Comparison of ENCODE assay signal across 8 mouse cellular contexts in the genomic region with DNA sequence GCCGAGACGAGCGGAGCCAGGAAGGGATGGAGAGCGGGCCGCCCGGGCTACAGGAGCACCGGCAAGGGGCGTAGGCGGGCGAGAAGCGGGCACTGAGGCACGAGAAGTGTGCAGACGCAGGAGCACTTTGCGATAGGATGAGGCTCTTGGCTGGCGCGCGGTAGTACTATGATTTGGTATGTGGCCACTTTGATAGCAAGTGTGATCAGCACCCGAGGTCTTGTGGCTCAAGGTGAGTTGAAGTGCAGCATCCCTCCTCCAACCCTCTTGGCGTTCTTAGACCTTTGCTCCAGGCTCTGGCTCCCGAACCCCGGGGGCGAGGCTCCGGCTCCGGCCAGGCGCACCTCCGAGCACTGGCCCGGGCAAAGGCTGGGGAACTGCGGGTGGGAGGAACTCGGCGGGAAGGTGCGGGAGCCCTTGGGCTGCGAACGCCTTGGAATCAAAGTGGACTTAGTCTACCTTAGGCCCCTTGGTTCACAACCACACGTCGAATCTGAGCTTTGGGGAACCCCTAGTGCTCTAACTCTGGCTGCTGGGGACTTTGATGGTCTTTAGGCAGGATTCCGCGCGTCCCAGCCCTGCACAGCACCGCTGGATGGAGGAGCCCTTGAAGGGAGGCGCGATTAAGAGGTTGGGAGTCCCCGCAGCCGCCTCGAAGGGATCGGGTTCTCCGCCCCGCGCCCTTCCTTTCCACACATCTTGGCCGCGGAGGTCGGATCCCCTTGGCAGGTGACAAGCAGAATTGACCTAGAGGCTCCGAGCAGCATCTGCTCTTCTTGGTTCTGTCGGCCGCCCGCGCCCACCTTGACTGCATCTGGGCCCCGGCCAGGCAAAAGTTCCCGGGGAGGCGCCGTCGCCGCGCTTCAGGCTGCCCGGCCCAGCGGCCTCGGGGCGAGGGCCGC. TPM values are rescaled to one million over a fixed set of nuclear protein-coding genes. Genes with fewer than 3 reads are reported as not detected.
A peak's percentile ranks its signal among the peaks of the same experiment; 100 is the strongest.
DNase-seq lines count a peak whose midpoint lies in the region; ATAC-seq and TF ChIP-seq lines count a peak whose summit lies in the region.

No protein-coding gene starts in this region.

- DNase-seq in lung, embryonic 14.5 days = peak; percentile 15
- DNase-seq in lung, postnatal 14 days = no peak
- peak; percentile 49 for DNase-seq in brain, embryonic 14.5 days (ENCODE audit: low read depth)
- DNase-seq in forelimb bud, embryonic 11.5 days (ENCODE audit: low read depth, low spot score) = peak; percentile 28
- no peak for DNase-seq in frontal cortex, postnatal 10 days (ENCODE audit: low spot score in 2 of 2)
- no peak for DNase-seq in right cerebral cortex, postnatal 14 days

- ATAC-seq in lung, embryonic 14.5 days (ENCODE audit: insufficient read depth) = peak; percentile 20; the same call in 1 of the 2 replicates
- peak; percentile 7; the same call in 1 of the 2 replicates for ATAC-seq in limb, embryonic 13.5 days (ENCODE audit: low FRiP score, low read depth)
- ATAC-seq in stomach, embryonic 15.5 days (ENCODE audit: insufficient read depth, low FRiP score, low read depth) = no peak

- peak overlapping the region; percentile 79 for H3K4me2 ChIP-seq in lung, embryonic 14.5 days
- peak overlapping the region; percentile 93 for H3K4me2 ChIP-seq in limb, embryonic 13.5 days (replicated peaks)
- peak overlapping the region; percentile 94 for H3K4me2 ChIP-seq in stomach, embryonic 15.5 days

- no peak for TF ChIP-seq POLR2A in brain, embryonic 14.5 days (IDR thresholded peaks at IDR 0.05; ENCODE audit: borderline replicate concordance, extremely low read depth, insufficient read depth, insufficient read length, poor library complexity, severe bottlenecking)

- H3K9me3 ChIP-seq in lung, embryonic 14.5 days (ENCODE audit: low read depth, low read length) = no peaks in the 10 kb centered on the region
- no peaks in the 10 kb centered on the region for H3K9me3 ChIP-seq in limb, embryonic 13.5 days
- no peaks in the 10 kb centered on the region for H3K9me3 ChIP-seq in stomach, embryonic 15.5 days

- H3K27me3 ChIP-seq in lung, embryonic 14.5 days (ENCODE audit: insufficient read depth, low read length) = peaks cover 27% of the 10 kb centered on the region
- peaks cover 70% of the 10 kb centered on the region for H3K27me3 ChIP-seq in limb, embryonic 13.5 days
- H3K27me3 ChIP-seq in stomach, embryonic 15.5 days (replicated peaks) = peaks cover 32% of the 10 kb centered on the region

- no peak for TF ChIP-seq CTCF in lung, embryonic 14.5 days (IDR thresholded peaks at IDR 0.05; ENCODE audit: low read depth)
- TF ChIP-seq CTCF in brain, embryonic 14.5 days (IDR thresholded peaks at IDR 0.05; ENCODE audit: borderline replicate concordance, extremely low read depth, insufficient read depth, insufficient read length) = no peak

- peak overlapping the region; percentile 59 for H3K4me3 ChIP-seq in lung, embryonic 14.5 days (ENCODE audit: low read depth, low read length)
- H3K4me3 ChIP-seq in limb, embryonic 13.5 days = peak overlapping the region; percentile 70
- H3K4me3 ChIP-seq in stomach, embryonic 15.5 days (replicated peaks) = peak overlapping the region; percentile 75

- H3K27ac ChIP-seq in lung, embryonic 14.5 days (ENCODE audit: low read depth) = no peak overlapping the region
- H3K27ac ChIP-seq in limb, embryonic 13.5 days = no peak overlapping the region
- H3K27ac ChIP-seq in stomach, embryonic 15.5 days = peak overlapping the region; percentile 57; the same call in 1 of the 2 replicates

- H3K36me3 ChIP-seq in lung, embryonic 14.5 days (ENCODE audit: insufficient read depth) = no peaks in the 10 kb centered on the region
- H3K36me3 ChIP-seq in limb, embryonic 13.5 days = no peaks in the 10 kb centered on the region
- no peaks in the 10 kb centered on the region for H3K36me3 ChIP-seq in stomach, embryonic 15.5 days

- H3K4me1 ChIP-seq in lung, embryonic 14.5 days (ENCODE audit: insufficient read depth) = peaks cover 2% of the 10 kb centered on the region; the same call in 1 of the 2 replicates
- peaks cover 53% of the 10 kb centered on the region for H3K4me1 ChIP-seq in limb, embryonic 13.5 days
- peaks cover 19% of the 10 kb centered on the region for H3K4me1 ChIP-seq in stomach, embryonic 15.5 days

- H3K9ac ChIP-seq in lung, embryonic 14.5 days = peak overlapping the region; percentile 38
- peak overlapping the region; percentile 62 for H3K9ac ChIP-seq in limb, embryonic 13.5 days
- peak overlapping the region; percentile 46; the same call in 1 of the 2 replicates for H3K9ac ChIP-seq in stomach, embryonic 15.5 days

- under 1% methylated on average over 68 of the region's 68 CpGs for WGBS in lung, embryonic 14.5 days
- WGBS in limb, embryonic 13.5 days = under 1% methylated on average over 68 of the region's 68 CpGs
- under 1% methylated on average over 68 of the region's 68 CpGs for WGBS in stomach, embryonic 15.5 days

RNA-seq across cellular contexts. Expression of gene Igsf9b, which starts 0.5 kb away (rescaled TPM):
- polyA plus RNA-seq in lung, embryonic 14.5 days (2014; fragmentation: Nextera tagmentation; extraction: Ambion mirVana) = 2.2 TPM in 2 replicates
- 5.9 and 11.6 TPM in 2 replicates for polyA plus RNA-seq in brain, embryonic 14.5 days (2012; rRNA removed)
- polyA plus RNA-seq in limb, embryonic 13.5 days (2015; fragmentation: Nextera tagmentation; extraction: Ambion mirVana) = 3.6 and 3.7 TPM in 2 replicates
- polyA plus RNA-seq in stomach, embryonic 15.5 days (2015; fragmentation: Nextera tagmentation; extraction: Ambion mirVana) = 6.6 TPM in 2 replicates

Comparison
In these comparisons a context has a peak if more than half of its experiments do, and no peak if none do; other contexts are left out.
1. DNase-seq: peak in lung, embryonic 14.5 days (single experiment), brain, embryonic 14.5 days (single experiment) and forelimb bud, embryonic 11.5 days (single experiment); none in lung, postnatal 14 days (single experiment), frontal cortex, postnatal 10 days (0 of 2) and right cerebral cortex, postnatal 14 days (single experiment).
2. Peak in every context shown above with its lines, with median percentiles within 50 percentile points of each other: H3K4me2 ChIP-seq, H3K4me3 ChIP-seq and H3K9ac ChIP-seq.